Mouse (Mus musculus): ENCODE data around the gene Vasp.

Vasp gene

GRCm38 (mm10) chr7:19208201-19208910 is 63.3 kb downstream of the Vasp start:
- no peak for DNase-seq

Measured in lung, postnatal 10 days (tissue).